Mouse (Mus musculus) testis, adult 2 months (tissue): ENCODE measurements around the gene Synpo2.

Experiments used
- CTCF ChIP-seq: fragments of 200-500 bp; IDR thresholded peaks from 2 replicates; pipeline ENCODE4 v1.5.1; 2012; ENCODE audit warnings: low read depth, mild to moderate bottlenecking, inconsistent platforms, low read length, moderate library complexity; ENCODE audit not compliant: control insufficient read depth, insufficient read depth, insufficient replicate concordance
- POLR2A ChIP-seq: fragments of 200-500 bp; IDR thresholded peaks from 2 replicates; pipeline ENCODE4 v1.6.1; 2012; ENCODE audit warnings: low read depth, mild to moderate bottlenecking, inconsistent platforms, low read length, moderate library complexity; ENCODE audit not compliant: control insufficient read depth

DNA sequence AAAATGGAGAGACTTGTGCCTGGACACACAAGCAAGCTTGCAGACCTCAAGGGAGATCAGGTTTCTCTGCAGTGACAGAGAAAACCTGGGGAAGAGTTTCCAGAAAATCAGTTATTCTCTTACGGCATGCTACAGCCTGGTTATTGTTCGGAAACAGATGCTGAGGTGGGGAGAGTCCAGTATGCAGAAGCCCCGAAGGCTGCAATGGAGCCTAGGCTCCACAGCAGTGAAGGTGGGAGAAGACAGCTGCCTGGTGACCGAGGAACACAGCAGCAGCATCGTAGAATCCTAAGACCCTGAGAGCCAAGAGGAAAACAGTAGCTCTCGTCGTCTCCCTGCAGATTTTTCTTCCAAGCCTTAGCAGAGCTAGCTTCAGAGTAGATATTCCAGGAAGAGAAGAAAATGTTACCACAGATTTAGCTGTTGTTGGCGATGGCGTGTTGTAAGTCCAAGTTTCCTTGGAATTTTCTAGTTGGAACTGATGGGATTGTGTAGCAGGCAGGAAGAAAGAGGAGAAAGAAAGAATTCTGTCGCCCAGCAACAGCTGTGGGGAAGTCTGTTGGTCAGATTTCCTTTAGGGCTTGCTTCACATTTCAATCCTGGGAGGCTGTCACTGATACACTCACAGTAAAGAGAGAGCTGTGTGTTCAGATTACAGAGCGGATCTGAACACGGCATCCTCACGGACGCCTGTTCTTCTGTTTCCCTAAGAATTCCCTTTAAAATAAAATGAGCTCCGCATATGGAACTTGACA lies 48.4 kb downstream of the Synpo2 start:
- TF ChIP-seq CTCF: no peak
- TF ChIP-seq POLR2A: no peak
